In the genomic region with DNA sequence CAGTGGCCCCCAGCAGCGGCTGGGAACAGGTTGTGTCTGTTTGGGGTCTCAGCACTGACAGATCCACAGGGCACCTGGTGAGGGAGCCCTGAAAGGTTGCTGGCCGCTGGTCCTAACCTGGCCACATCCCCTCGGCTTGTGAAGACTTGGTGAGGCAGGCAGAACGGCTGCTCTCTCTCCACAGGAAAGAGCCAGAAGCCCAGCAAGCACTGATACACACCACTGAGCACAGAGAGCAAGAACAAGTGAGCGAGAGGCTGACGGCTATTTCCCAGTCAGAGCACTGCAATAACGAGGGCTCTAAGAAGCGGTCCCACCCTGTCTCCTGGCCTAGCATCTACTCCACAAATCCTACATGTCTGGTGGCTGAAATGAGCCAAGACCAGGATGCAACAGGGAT, we compare ENCODE assay signal across 17 mouse cellular contexts.
"Had no signal": no experiment of that assay in that cellular context is flagged by ENCODE, and none has a peak within 500 bp of the region (broad histone marks: within the 10 kb centered on the region; RNA-seq: fewer than 3 reads in every experiment).

No protein-coding gene starts in this region.

- H3K9me3 ChIP-seq: lung, embryonic 15.5 days; megakaryocyte, embryonic 14.5 days; midbrain, embryonic 13.5 days; midbrain, embryonic 15.5 days; neural tube, embryonic 12.5 days; stomach, embryonic 15.5 days had no signal

- H3K4me3 ChIP-seq: lung, embryonic 15.5 days; megakaryocyte, embryonic 14.5 days; midbrain, embryonic 13.5 days; midbrain, embryonic 15.5 days; neural tube, embryonic 12.5 days; stomach, embryonic 15.5 days had no signal

- H3K27ac ChIP-seq: lung, embryonic 15.5 days; macrophage; midbrain, embryonic 13.5 days; midbrain, embryonic 15.5 days; neural tube, embryonic 12.5 days; stomach, embryonic 15.5 days; stomach, postnatal 0 days had no signal

- H3K27me3 ChIP-seq: lung, embryonic 15.5 days; megakaryocyte, embryonic 14.5 days; midbrain, embryonic 13.5 days; midbrain, embryonic 15.5 days; neural tube, embryonic 12.5 days; stomach, embryonic 15.5 days had no signal

- ATAC-seq: lung, postnatal 0 days; midbrain, embryonic 13.5 days; midbrain, embryonic 15.5 days had no signal

- DNase-seq: lung, adult 2 months; lung, postnatal 14 days; lung, postnatal 36 days; right cerebral cortex, postnatal 14 days; thymus, adult 2 months; thymus, postnatal 25 days; thymus, postnatal 4 days had no signal

- H3K4me2 ChIP-seq: lung, embryonic 15.5 days; midbrain, embryonic 11.5 days; midbrain, embryonic 13.5 days; midbrain, embryonic 15.5 days; neural tube, embryonic 12.5 days; stomach, embryonic 15.5 days had no signal

- H3K4me1 ChIP-seq: midbrain, embryonic 15.5 days; neural tube, embryonic 12.5 days had no signal

- H3K9ac ChIP-seq: lung, embryonic 15.5 days; midbrain, embryonic 13.5 days; midbrain, embryonic 15.5 days; neural tube, embryonic 12.5 days; stomach, embryonic 15.5 days had no signal
